Mouse (Mus musculus) brain, embryonic 14.5 days (tissue): ENCODE data around the gene Zfp536.

Experiments used
- CTCF ChIP-seq: fragments of 200-500 bp; IDR thresholded peaks from 2 replicates; pipeline ENCODE4 v1.5.1; 2012; ENCODE audit warnings: inconsistent platforms, mild to moderate bottlenecking, moderate library complexity, borderline replicate concordance; ENCODE audit not compliant: insufficient read depth, insufficient read length; ENCODE audit errors: extremely low read depth
- POLR2A ChIP-seq: fragments of 200-500 bp; IDR thresholded peaks from 2 replicates; pipeline ENCODE4 v1.6.1; 2012; ENCODE audit warnings: mild to moderate bottlenecking, inconsistent platforms, borderline replicate concordance; ENCODE audit not compliant: poor library complexity, insufficient read depth, insufficient read length, severe bottlenecking; ENCODE audit errors: extremely low read depth

DNA sequence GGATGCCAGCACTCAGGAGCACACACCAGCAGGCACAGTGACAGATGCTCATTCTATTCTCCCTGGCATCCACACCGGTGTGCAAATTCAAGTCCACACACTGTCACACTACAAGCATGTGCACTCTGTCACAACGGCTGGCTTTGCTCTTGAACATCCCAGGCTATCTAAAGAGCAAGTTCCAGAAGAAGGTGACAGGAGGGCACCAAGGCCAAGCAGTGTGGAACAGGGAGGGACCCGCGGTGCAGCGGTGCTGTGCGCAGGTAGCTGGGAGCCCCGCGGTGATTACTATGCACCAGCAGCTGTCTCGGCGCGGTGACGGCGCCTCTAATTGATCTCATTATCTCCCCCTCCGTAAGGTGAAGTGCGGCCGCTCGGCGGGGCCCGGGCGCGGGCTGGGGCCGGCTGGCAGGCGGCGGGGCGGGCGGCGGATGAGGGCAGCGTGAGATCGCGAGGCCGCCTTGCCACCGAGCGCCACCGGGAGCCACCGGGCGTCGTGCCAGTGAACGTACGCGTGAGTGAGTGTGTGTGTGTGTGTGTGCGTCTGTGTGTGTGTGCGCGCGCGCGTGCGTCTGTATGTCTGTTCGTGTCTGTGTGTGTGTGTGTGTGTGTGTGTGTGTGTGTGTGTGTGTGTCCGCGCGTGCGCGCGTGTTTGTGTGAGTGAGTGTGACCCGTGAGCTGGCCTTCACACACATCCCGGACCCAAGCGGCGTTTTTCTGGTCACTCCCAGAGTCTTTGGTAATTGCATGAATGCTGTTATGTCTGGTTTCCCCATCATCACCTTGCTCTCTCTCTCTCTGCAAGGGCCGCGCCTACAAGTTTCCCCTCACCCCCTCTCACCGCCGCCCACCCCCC lies 149.3 kb downstream of the Zfp536 start:
- TF ChIP-seq CTCF, result no peak
- TF ChIP-seq POLR2A, result no peak
